Mouse (Mus musculus) lung, adult 18-20 months (tissue): ENCODE results near the gene Mgat5.
A peak's percentile ranks its signal among the peaks of the same experiment; 100 is the strongest.

Experiments used
- DNase-seq, 2 experiments: peaks; one replicate each; pipeline ENCODE4 v3.0.0; 2022; ENCODE audit warnings: mixed read lengths in 2 of 2

Gene Mgat5

DNA sequence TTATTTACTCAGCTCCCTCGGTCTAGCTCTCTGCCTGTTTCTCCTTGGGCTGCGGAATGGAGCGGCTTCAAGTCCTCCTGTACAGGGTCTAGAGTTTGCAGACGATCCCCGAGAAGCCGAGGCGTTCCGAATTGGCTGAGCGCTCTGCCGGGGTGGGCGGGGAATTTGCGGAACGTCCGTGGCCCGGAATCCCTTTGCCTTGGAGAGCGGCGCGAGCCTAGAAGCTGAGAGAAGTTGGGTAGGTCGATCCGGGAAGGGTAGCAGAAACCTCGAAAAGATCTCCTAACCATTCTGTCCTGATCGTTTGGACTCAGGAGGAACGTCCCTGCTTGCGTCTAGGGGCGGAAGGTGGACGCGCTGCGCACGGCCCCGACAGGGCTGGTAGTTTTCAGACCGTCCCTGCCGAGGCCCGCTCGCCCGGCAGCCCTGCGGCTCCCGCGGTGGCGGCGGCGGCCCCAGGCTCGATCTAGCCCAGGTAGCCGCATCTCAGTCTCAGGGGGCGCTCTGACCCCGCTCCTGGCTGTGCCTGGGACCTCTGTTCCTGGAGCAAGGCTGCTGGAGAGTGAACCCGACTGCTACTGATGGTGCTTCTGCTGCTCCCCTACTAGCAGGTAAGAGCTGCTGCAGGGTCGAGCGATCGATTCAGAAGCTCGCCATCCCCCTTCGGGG is at the start of gene Mgat5:
Gene Mgat5, plus strand, starts transcription at position 199 of the 669 bp plus-strand sequence.
- peak; percentile 92 to 93 for DNase-seq

DNA sequence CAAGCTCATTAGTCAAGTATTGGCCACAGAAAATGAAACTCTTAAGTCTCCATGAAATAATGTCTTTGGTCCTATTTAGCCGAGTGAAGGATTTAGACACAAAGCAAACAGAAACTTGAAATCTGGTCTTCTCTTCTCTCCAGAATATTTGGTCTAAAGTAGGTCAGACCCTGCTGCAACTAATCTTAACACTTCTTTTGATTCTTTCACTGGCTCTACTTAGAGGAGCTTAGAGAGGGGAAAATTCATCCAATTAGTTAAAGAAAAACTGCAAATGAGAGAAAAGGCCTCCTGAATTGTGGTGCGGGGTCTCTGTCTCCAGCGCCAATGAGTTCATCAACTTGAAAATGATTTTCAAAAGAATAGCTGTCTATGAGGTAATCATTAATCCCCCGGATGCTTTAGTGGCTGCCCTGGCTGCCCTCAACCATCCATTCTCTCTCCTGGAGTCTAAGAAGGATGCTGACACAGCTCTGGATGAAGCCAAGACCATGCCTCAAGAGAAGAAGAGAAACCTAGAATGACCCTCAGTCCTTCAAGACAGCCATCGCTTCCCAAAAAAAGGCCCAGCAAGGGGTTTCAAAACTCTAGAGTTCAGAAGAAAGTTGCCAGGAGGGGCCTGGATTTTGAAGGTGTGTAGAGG is 44.6 kb upstream of the Mgat5 start:
- DNase-seq, result no peak

DNA sequence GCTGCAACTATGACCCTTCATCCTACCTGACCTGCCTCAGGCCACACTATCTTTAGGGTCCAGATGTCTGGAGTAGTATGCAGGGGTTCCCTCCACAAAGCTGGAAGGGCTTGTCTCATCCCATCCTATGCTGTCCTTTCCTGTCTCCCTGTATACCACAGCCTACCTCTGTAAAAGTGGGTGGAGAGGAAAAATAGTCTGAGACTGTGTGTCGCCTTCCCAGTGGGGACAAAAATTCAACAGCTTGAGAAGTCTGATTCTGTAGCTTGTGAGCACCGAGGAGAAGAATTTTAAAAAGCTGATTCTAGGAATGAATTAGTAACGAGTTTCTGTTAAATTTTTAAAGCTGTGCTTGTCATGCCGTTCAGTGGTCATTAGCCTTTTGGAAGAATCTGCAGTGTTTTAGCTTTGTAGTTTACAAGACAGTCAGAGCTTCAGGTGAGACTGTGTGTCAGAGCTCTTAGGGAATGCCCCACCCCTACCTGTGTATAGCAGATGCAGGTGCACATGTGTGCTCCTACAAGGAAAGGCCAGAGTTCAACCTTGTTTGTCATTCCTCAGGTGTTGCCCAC is 40.1 kb upstream of the Mgat5 start:
- DNase-seq, result no peak

DNA sequence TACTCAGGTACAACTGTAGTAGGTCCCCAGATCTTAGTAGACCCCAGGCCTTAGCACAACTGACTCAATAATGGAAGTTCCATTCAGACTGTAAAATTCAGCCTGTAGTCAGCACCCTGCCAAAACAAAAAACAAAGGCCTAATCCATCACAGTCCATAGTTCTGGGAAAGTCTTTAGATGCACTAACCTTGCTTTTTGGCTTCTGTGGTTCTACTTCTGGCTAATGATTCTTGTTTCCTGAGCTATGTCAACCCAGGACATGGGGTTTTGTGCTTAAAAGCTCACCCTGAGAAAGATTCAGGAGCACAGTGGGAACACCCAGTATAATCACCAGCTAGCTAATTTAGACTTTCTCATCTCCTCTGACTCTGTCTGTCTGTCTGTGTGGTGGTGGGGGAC is 38.3 kb upstream of the Mgat5 start:
- no peak for DNase-seq

DNA sequence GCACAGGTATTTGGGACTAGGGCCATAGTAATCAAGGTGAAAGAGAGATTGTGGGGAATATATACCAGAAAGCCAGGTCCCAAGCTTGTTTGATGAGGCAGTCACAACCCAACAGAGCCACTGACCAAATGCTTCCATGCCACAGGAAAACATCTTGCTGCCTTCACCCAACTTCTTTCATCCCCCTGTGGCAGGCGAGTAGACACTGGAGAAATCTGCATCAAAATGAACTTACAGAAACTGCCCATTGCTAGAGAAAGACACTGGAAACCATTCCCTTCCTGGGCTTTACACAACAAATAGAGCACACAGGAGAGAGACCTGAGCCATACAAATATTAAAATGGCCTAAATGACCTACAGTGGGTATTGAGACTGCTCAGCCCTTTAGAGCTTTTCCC is 37.2 kb upstream of the Mgat5 start:
- DNase-seq, result no peak

DNA sequence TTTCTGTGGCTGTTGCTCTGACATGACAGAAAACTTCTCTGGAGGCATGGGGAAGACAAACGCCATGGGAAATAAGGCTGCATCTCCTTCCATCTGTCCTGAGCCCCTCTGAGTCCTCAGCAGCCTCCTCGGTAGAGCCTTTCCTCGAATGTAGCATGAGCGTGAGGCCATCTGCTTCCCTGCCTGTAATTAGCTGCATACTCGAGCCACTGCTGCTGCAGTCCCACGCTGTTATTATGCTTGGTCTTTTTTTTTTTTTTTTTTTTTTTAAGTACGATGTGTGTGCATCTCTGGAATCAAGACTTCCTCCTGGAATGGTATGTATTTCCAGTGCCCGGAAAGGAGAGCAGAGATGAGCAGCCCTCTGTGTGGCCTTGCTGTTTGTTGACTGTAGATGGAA is 36.6 kb upstream of the Mgat5 start:
- DNase-seq, result no peak

DNA sequence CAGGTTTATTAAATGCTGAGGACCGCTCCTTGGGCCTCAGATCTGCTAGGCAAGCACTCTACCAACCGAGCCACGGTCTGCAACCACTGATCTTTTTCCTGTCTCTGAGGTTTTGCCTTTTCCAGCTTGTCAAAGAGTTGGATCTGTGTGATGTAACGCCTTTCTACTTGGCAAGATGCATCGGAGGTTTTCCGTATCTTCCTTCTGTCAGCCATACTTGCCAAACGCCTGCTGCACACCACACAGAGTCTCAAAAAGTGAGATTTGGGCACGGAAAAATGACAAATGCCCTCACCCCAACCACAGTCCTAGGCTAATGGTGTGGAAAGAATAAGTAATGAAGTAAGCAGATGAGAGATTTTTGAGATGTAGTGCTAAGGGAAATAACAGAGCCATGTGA is 35.3 kb upstream of the Mgat5 start:
- DNase-seq, result no peak

DNA sequence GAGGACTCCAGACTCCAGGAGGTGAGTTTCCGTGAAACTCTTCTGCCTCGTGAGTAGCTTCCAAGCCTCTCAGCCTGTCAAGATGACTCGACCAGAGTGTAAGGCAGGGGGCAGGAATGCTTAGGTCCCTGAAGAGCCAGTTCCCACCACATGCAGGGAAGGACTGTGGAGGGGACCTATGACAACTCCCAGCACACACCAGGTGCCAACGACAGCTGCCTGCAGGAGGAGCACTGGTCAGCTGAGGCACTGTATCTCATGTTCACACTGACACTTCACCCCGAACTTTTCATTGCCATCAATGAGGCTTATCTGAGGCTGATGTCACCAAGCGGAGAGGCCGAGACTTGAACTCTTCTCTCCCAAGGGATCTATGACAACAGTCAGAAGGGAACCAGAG is 33.5 kb upstream of the Mgat5 start:
- DNase-seq, result no peak

DNA sequence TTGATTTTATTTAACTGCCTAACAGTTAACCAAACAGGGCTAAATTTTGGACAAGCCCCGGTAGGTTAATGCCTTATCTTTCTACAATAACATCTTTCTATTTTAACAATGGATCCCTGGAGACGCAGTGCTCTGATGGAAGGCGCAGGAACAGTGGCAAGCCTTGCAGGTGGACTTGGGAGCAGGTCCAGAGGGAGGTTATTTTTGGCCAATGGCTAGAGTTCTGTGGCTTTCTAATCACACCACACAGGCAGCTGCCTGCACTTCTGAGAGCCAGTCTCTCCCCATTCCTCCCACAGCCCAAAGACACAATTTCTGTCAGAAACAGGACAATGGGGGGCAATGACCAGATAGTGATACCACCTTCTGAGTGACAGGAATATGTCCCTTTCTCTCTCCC is 31.4 kb upstream of the Mgat5 start:
- DNase-seq, result no peak

DNA sequence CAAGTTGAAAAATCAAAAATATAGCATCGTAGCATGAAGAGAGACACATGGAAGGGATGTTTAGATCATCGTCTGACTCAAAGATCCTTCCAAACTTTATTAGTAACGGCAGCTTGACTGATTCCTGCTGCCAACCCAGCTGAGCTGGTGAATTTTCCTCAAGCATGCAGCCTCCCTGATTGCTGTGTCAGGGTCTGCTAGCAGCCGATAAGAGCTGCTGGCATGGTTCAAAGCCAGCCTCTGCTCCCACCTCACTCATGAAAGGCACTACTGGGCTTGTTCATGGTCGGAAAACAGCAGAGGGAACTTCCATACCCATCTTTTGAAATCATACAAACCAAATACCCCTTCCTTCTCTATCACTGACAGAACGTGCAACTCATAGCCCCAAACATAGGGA is 12.4 kb upstream of the Mgat5 start:
- DNase-seq, result no peak

DNA sequence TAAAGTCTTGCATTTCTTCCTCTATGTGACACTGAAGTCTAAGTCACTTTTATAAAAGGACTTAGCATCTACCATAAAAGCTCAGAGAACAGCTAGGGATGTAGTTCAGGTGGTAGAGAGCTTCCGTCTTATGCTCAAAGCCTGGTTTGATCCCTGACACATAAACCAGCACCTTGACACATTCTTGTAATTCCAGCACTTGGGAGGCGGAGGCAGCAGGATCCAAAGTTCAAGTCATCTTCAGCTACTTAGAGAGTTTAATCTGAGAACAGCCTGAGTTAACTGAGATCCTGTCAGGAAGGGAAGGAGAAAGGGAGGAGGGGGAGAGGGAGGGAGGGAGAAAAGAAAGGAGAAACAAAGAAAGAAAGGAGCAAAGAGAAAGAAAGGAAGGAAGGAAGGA is 5.6 kb upstream of the Mgat5 start:
- DNase-seq, result no peak

DNA sequence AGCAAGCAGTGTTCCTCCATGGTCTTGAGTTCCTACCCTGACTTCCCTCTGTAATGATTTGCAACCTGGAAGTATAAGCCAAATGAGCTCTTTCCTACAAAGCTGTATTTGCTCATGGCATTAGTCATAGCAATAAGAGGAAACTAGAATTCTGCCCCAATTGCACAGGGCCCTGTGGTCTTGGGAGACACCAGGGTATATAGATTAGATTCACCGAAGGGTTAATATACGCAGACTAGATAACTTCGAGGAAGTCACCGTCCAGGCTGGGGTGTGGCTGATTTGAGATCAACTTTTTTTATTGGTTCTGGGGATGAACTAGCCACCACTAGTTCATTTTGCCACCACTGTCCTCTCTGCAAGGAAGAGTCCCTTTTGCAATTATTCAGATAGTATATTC is 2.5 kb upstream of the Mgat5 start:
- no peak for DNase-seq

DNA sequence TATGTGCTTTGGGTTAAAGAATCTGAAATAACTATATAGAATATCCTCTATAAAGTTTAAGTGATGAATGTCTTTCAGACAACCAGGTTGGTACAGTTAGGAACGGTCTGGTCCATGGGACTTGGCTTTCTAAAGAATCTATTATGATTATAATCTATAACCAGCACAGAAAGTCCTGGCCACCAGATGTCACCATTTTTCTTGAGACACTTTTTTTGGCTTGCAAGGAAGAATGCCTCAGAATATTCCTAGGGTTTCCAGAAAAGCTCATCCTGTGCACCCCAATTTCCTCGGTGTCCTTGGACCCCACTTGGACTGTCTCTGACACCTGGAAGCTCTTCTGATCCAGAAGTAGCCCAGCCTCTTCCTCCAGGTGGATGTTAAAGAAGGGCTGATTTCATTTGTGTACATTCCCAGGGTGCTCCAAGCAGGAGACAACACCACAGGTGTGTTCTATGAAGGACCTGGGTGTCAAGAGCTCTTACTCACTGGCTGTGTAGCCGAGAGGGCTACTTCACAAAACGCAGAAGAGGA is 1.5 kb upstream of the Mgat5 start:
- DNase-seq, result peak; percentile 36 to 42

DNA sequence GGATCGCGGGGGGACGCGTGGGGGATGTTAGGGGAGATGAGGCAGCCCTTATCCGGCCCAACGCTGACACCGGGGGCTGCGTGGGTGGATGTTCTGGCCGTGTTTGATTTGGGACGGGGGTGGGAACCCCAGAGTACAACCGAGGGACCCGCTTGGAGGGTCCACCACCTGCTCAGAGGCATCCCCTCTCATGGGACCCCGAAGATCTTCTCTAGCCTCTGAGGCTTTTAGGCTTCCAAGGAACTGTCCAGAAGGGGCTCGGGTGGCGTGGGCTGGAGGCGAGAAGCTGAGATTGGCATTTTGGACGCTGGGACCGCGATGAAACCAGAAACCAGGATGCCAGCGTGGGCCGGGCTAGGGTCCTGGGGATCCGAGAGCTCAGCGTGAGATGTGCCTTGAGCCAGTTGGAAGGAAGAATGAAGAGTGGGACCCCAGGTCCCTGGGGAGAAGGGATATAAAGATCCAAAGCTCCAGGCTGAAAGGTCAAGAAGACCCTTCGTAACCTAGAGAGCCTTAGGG is 745 bp downstream of the Mgat5 start:
- peak in 1 of 2 experiments; percentile 9 for DNase-seq

DNA sequence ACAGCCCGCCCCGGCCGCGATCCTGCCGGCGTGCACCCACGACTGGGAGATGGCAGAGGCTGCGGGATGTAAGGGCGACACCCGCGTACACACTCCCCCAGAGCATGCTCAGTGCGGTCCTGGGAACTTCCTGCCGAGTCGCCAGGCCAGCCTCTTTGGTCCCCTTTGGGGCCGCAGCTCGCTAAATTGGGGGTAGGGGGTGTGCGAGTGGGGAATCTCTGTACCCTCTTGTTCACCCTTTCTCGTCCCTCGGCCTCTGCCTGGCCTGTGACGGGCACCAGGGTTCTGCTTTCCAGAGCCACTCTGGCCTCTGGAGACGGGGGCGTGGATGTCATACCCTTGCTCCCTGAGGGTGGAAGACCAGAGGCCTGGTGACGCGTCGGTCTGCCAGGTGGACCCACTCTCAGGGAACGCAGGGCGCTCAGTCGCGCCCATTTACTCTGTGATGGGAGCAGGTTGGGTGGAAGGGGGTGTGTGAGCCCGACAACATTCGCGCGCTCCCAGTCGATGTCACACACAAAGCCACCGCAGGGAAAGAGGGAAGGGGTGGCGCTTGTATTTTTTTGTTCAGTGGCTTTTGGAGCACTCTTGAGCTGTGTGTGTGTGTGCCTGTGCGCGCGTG is 1.3 kb downstream of the Mgat5 start:
- DNase-seq, result peak; percentile 52 to 54

DNA sequence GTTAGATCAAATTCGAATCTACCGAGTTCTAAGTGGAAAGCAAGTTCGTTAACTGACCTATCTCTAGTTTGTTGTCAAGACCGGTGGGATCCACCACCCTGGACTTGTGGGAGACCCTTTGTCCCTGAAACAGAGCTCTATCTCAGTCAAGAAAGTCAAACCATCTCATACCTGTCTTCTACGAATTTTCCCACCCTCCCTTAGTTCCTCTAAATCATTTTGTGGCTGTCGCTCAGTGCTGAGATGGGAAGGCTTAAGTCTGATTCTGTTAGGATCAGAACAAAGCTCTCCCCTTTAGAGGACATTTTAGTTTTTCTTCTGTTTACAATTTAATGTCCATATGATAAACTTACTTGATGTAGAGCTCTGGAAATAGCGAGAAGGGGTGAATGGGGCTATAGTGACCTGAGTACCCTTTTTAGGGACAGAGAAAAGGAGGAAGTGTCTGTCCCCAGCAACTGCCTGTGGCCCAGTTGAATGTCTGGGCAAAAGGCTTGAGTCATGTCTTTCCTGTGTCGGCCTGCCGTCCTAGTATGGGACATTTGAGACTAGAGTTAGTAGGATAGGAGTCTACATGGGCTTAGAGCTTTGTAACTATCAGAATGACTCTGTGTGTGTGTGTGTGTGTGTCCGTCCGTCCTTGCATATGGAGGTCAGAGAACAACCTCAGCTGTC is 2.2 kb downstream of the Mgat5 start:
- DNase-seq, result peak in 1 of 2 experiments; percentile 8

DNA sequence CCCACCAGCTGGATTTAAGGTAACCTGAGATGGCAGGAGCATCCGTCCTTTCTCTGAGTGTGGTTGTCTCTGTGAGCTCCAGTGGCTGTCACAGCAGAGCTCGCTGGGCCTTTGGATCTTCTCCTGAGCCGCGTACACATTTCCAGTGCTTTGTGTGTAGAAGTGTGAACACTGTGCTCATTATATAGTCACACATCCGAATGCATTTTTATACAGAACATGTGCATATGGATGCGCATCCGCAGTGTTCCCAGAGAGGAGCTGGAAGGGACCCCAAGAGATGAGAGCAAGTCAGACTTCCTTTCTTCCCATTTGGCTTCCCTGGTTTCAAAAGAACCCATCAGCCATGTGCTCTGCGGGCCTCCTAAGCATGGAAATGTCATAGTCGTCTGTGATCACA is 3.4 kb downstream of the Mgat5 start:
- DNase-seq, result no peak

DNA sequence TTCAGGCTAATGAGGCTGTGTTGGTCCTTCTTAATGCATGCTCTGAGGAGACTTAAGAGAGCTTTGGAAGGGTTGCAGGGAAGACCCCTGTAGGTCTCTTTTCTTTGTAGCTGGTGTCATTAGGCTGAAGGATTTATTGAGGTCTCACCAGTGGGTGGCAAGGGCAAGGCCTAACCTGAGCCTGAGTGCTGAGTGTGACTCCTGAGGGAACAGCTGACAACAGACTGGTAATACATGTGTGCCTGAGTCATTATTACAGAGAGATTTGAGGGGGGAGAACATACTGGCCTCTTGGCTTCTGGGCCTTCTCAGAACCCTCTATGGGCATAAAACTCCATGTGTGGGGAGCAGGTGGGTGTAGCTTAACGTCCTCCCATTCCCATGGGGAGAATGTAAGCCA is 8.0 kb downstream of the Mgat5 start:
- no peak for DNase-seq

DNA sequence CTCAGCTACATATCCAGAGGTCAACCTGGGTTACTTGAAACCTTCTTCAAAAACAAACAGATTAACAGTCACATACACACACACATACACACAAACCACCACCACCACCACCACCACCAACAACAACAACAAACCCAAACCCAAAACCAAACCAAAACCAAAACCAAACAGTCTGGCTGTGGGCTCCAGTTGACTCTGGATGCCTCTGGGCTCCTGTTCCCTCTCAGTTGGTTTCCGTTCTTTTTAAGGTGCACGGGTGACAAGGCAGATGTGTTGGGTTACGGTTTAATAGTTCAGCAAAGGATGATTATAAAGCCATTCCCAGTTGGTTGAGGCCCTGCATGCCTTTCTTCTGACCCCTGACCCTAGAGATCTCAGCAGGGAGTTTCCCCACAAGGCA is 8.6 kb downstream of the Mgat5 start:
- DNase-seq, result no peak

DNA sequence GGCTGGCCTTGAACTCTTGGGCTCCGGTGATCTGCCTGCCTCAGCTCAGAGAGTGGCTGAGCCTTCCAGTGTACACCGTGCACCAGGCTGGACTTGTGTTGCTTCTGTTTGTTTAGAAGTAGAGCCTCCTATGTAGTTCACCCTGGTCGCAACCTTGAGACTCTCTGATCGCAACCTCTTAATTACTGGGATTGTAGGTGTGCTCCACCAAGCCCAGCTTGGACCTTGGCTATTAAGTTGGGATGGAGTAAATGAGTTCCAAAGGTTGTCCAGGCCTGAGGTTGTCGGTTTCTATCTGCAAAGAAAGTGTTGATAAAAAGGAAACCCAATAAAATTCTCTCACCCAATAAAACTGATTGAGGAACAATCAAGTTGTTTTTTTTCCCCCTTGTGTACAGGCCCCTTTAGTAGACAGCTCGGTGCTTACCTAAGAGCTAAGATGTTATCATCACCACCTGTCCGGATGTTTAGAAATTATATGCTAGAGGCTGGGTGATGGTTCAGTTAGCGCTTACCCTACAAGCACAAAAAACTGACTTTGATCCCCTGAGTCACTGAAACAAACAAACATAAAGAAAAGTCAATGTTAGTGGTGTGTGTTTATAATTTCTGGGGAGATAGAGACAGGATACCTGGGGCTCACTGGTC is 9.9 kb downstream of the Mgat5 start:
- no peak for DNase-seq

DNA sequence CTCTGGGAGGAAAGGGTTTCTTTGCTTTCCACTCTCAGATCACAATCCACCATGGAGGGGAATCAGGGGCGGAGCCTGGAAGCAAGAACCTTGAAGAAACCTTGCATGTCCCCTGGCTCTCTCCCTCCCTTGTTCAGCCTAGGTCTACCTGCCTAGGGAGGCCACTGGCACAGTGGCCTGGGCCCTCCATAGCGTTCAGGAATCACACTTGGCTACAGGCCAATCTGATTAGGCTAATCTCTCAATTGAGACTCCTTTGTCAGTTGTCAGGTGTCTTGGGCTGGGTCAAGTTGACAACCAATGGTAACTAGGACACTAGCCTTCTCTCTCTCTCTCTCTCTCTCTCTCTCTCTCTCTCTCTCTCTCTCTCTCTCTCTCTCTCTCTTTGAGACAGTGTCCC is 12.2 kb downstream of the Mgat5 start:
- no peak for DNase-seq

DNA sequence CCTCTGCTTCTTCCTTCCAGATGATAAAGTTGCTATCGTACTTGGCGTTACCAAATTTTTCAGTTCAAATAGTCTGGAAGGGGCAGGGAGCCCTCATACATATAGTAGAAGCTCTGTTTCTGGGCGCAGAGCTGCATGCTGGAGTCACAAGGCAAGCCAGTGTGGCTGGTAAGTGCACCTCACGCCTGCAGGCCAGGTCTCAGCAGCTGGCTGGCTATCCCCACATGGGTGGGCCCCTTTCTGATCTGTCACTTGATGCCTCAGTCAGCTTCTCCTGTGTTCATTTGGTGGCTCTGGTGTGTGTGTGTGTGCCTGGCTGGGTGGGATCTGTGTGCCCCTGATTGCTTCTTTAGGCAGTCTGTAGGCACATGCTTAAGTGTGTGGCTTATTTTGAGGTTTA is 12.8 kb downstream of the Mgat5 start:
- no peak for DNase-seq

DNA sequence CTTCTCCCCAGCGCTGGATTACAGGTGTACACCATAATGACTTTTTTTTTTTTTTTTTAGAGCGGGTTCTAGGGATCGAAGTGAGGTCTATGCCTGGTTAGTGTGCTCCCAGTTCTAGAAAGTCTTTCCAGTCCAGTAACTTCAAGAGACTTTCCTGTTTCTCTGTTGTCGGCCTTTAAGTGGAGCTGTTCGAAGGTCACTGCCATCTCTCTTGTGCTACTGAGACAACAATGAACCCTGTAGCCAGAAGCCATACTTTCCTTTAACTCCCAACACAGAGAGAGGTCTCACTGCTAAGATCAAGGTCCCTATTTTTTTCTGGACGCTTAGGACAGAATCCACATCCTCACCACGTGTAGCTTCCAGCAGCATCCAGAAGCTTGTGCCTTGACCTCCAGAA is 13.4 kb downstream of the Mgat5 start:
- DNase-seq, result no peak
